Mouse (Mus musculus) heart, postnatal 0 days (tissue): Measurements from ENCODE around the gene Zbtb11. TPM values are rescaled to one million over a fixed set of nuclear protein-coding genes. Genes with fewer than 3 reads are reported as not detected.
A peak's percentile ranks its signal among the peaks of the same experiment; 100 is the strongest.
"Not testable (repeated sequence)": the region's sequence is repeated elsewhere in the genome, so short reads cannot be mapped to it uniquely, and the experiment has no call there.

ENCODE experiments used
- ATAC-seq: fragments of 200-750 bp; cut with Nextera tagmentation; 2 replicates; pipeline ENCODE4 v1.8.0; 2017; ENCODE audit warnings: low read depth, moderate number of reproducible peaks, moderate library complexity; ENCODE audit not compliant: insufficient read depth
- DNase-seq: peaks from one replicate; pipeline ENCODE4 v3.0.0-alpha.2; 2016; ENCODE audit warnings: low spot score
- H3K27ac ChIP-seq: fragments of 300-500 bp; sonication (generic); 2 replicates; pipeline ENCODE4 v1.5.1; 2014; ENCODE audit warnings: low read depth, mild to moderate bottlenecking
- H3K27me3 ChIP-seq: fragments of 300-500 bp; sonication (generic); 2 replicates; pipeline ENCODE4 v1.6.1; 2014; ENCODE audit warnings: low read length, mixed read lengths; ENCODE audit not compliant: control insufficient read depth, insufficient read depth
- H3K36me3 ChIP-seq: fragments of 300-500 bp; sonication (generic); replicated peaks from 2 replicates; pipeline ENCODE4 v1.6.1; 2014; ENCODE audit warnings: low read length, mixed read lengths; ENCODE audit not compliant: control insufficient read depth, insufficient read depth
- H3K4me1 ChIP-seq: fragments of 300-500 bp; sonication (generic); 2 replicates; pipeline ENCODE4 v1.6.1; 2014; ENCODE audit warnings: antibody characterized with exemption; ENCODE audit not compliant: control insufficient read depth, insufficient read depth
- H3K4me2 ChIP-seq: fragments of 300-500 bp; sonication (generic); 2 replicates; pipeline ENCODE4 v1.6.1; 2014; ENCODE audit warnings: low read depth, mild to moderate bottlenecking, low read length, moderate library complexity
- H3K4me3 ChIP-seq: fragments of 300-500 bp; sonication (generic); 2 replicates; pipeline ENCODE4 v1.5.1; 2014; ENCODE audit warnings: low read depth, low read length
- H3K9ac ChIP-seq: fragments of 300-500 bp; sonication (generic); replicated peaks from 2 replicates; pipeline ENCODE4 v1.6.1; 2014; ENCODE audit warnings: low read depth, low read length, mixed read lengths
- H3K9me3 ChIP-seq: fragments of 300-500 bp; sonication (generic); replicated peaks from 2 replicates; pipeline ENCODE4 v1.6.1; 2016; ENCODE audit warnings: low read length; ENCODE audit not compliant: control insufficient read depth
- CTCF ChIP-seq: IDR thresholded peaks from 2 replicates; pipeline ENCODE4 v1.5.1; 2016; ENCODE audit warnings: antibody characterized with exemption, control low read depth, low read depth
- EP300 ChIP-seq: IDR thresholded peaks from 2 replicates; pipeline ENCODE4 v1.6.1; 2016; ENCODE audit warnings: antibody characterized with exemption, low read depth
- WGBS: fragments of 180-500 bp; shearing (Covaris S2); extraction: QIAGEN DNeasy Blood & Tissue Kit; methylation state at CpG from one replicate; pipeline ENCODE4 v1.1.7; 2014; 5-methylcytosine and 5-hydroxymethylcytosine counted together
- polyA plus RNA-seq: library from polyadenylated mRNA; unstranded; fragments of >200 nt; fragmentation: Nextera tagmentation; extraction: Ambion mirVana; gene quantifications from 2 replicates; pipeline ENCODE4 v1.2.1, GENCODE M21; 2015
- total RNA-seq: library from RNA; depleted of rRNA; stranded (reverse); fragments of >200 nt; gene quantifications from 2 replicates; pipeline ENCODE4 v1.2.3, GENCODE M21; 2014; ENCODE audit warnings: low replicate concordance

Gene Zbtb11
- total and polyA plus RNA-seq, 2 experiments from 2014 or later: 6.7 to 14.5 TPM

GRCm38 (mm10) chr16:55939703-55940102 lies 34.0 kb upstream of the Zbtb11 start:
- 81% methylated on average over 6 of the region's 6 CpGs for WGBS
- TF ChIP-seq CTCF: no peak
- no peak for TF ChIP-seq EP300
- no peaks in the 10 kb centered on the region for H3K9me3 ChIP-seq
- no peak for ATAC-seq
- no peaks in the 10 kb centered on the region for H3K4me1 ChIP-seq
- no peaks in the 10 kb centered on the region for H3K36me3 ChIP-seq
- DNase-seq: no peak
- H3K9ac ChIP-seq: no peak overlapping the region
- no peak overlapping the region for H3K27ac ChIP-seq
- H3K27me3 ChIP-seq: no peaks in the 10 kb centered on the region
- no peak overlapping the region for H3K4me3 ChIP-seq
- no peak overlapping the region for H3K4me2 ChIP-seq

GRCm38 (mm10) chr16:55940781-55941180 lies 32.9 kb upstream of the Zbtb11 start:
- H3K27ac ChIP-seq: no peak overlapping the region
- TF ChIP-seq EP300 (no peak), CTCF (no peak)
- H3K36me3 ChIP-seq: no peaks in the 10 kb centered on the region
- H3K27me3 ChIP-seq: no peaks in the 10 kb centered on the region
- H3K4me3 ChIP-seq: no peak overlapping the region
- H3K4me1 ChIP-seq: no peaks in the 10 kb centered on the region
- no peak overlapping the region for H3K9ac ChIP-seq
- H3K4me2 ChIP-seq: no peak overlapping the region
- 84% methylated on average over 4 of the region's 4 CpGs for WGBS
- no peak for ATAC-seq
- no peak for DNase-seq
- no peaks in the 10 kb centered on the region for H3K9me3 ChIP-seq

GRCm38 (mm10) chr16:55947266-55947665 lies 26.4 kb upstream of the Zbtb11 start:
- Histone ChIP-seq H3K27me3 (no peaks in the 10 kb centered on the region), H3K27ac (no peak overlapping the region), H3K4me1 (no peaks in the 10 kb centered on the region), H3K9ac (no peak overlapping the region), H3K9me3 (no peaks in the 10 kb centered on the region), H3K4me2 (no peak overlapping the region), H3K4me3 (no peak overlapping the region), H3K36me3 (no peaks in the 10 kb centered on the region)
- ATAC-seq (no peak), DNase-seq (no peak)
- TF ChIP-seq EP300: no peak
- no peak for TF ChIP-seq CTCF
- 51% methylated on average over 3 of the region's 3 CpGs for WGBS

GRCm38 (mm10) chr16:55947876-55948410 lies 25.7 kb upstream of the Zbtb11 start:
- not testable (repeated sequence) for ATAC-seq, H3K9me3 ChIP-seq, H3K36me3 ChIP-seq, DNase-seq, H3K27me3 ChIP-seq, H3K4me3 ChIP-seq, H3K27ac ChIP-seq, H3K9ac ChIP-seq, H3K4me2 ChIP-seq, H3K4me1 ChIP-seq
- WGBS: 82% methylated on average over 2 of the region's 2 CpGs

DNA sequence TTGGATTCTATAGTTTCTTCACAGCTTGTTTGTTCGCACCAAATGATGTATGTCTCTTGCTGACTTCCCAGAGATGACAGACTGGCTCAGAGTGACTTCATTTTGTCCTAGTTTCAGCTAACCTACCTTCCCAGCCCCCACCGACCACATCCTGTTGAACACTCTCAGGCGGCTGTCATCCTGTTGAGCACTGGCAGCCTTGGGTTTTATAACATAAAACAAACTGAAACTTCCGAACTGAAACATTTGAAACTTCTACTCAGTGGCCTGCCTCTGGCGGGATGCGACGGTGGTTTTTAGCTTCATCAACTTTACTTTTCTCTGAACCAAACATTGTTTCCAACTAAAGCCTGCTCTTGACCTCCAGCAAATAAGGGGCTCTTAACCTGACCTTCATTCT lies 24.7 kb upstream of the Zbtb11 start:
- WGBS: 48% methylated on average over 7 of the region's 7 CpGs
- H3K9ac ChIP-seq: no peak overlapping the region
- no peaks in the 10 kb centered on the region for H3K36me3 ChIP-seq
- no peaks in the 10 kb centered on the region for H3K9me3 ChIP-seq
- peak overlapping the region; percentile 63; the same call in 1 of the 2 replicates for H3K27ac ChIP-seq
- no peaks in the 10 kb centered on the region for H3K4me1 ChIP-seq
- ATAC-seq (peak; percentile 20; the same call in 1 of the 2 replicates), DNase-seq (no peak)
- H3K4me2 ChIP-seq: no peak overlapping the region
- no peaks in the 10 kb centered on the region for H3K27me3 ChIP-seq
- H3K4me3 ChIP-seq: no peak overlapping the region
- no peak for TF ChIP-seq EP300
- TF ChIP-seq CTCF: no peak

DNA sequence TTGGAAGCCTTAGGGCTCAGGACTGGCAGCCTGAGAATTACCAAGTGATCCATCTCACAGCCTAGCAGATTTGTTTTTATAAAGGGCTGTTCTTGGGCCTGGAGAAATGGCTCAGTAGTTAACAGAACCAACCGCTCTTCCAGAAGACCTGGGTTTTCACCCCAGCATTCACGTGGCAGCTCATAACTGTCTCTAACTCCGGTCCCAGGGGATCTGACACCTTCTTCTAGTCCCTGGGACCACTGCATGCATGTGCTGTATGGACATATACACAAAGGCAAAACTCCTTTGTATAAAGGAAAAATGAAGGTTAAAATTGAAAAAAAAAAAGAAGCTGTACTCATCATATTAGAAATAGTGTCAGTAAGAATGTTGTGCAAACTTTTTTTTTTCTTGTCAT lies 23.2 kb upstream of the Zbtb11 start:
- 63% methylated on average over 3 of the region's 3 CpGs for WGBS
- no peaks in the 10 kb centered on the region for H3K9me3 ChIP-seq
- H3K4me3 ChIP-seq: no peak overlapping the region
- H3K9ac ChIP-seq: no peak overlapping the region
- DNase-seq (no peak), ATAC-seq (no peak)
- no peaks in the 10 kb centered on the region for H3K27me3 ChIP-seq
- H3K4me1 ChIP-seq: no peaks in the 10 kb centered on the region
- no peak for TF ChIP-seq CTCF
- TF ChIP-seq EP300: no peak
- H3K4me2 ChIP-seq: no peak overlapping the region
- H3K36me3 ChIP-seq: no peaks in the 10 kb centered on the region
- no peak overlapping the region; the same call in 1 of the 2 replicates for H3K27ac ChIP-seq
